Mouse (Mus musculus) hindbrain, embryonic 14.5 days (tissue): Measurements from ENCODE around the gene Adamts20. TPM values are rescaled to one million over a fixed set of nuclear protein-coding genes. Genes with fewer than 3 reads are reported as not detected.

Experiments
- ATAC-seq: fragments of 200-750 bp; cut with Nextera tagmentation; 2 replicates; pipeline ENCODE4 v1.8.0; 2017; ENCODE audit warnings: moderate number of reproducible peaks, mild to moderate bottlenecking, moderate TSS enrichment, moderate library complexity; ENCODE audit not compliant: low FRiP score
- DNase-seq: peaks from one replicate; pipeline ENCODE4 v3.0.0-alpha.2; 2015; ENCODE audit warnings: low spot score
- H3K27ac ChIP-seq: fragments of 300-500 bp; sonication (generic); 2 replicates; pipeline ENCODE4 v1.5.1; 2014; ENCODE audit warnings: mild to moderate bottlenecking, moderate library complexity
- H3K27me3 ChIP-seq: fragments of 300-500 bp; sonication (generic); 2 replicates; pipeline ENCODE4 v1.6.1; 2014; ENCODE audit warnings: mild to moderate bottlenecking, low read length, mixed read lengths; ENCODE audit not compliant: control insufficient read depth, insufficient read depth
- H3K36me3 ChIP-seq: fragments of 300-500 bp; sonication (generic); replicated peaks from 2 replicates; pipeline ENCODE4 v1.6.1; 2014; ENCODE audit not compliant: control insufficient read depth, insufficient read depth
- H3K4me1 ChIP-seq: fragments of 300-500 bp; sonication (generic); replicated peaks from 2 replicates; pipeline ENCODE4 v1.6.1; 2014; ENCODE audit warnings: antibody characterized with exemption, low read length, mixed read lengths; ENCODE audit not compliant: control insufficient read depth, insufficient read depth
- H3K4me2 ChIP-seq: fragments of 300-500 bp; sonication (generic); replicated peaks from 2 replicates; pipeline ENCODE4 v1.6.1; 2014; ENCODE audit warnings: mild to moderate bottlenecking, moderate library complexity
- H3K4me3 ChIP-seq: fragments of 300-500 bp; sonication (generic); replicated peaks from 2 replicates; pipeline ENCODE4 v1.5.1; 2014; ENCODE audit warnings: mild to moderate bottlenecking, low read length
- H3K9ac ChIP-seq: fragments of 300-500 bp; sonication (generic); 2 replicates; pipeline ENCODE4 v1.6.1; 2014
- H3K9me3 ChIP-seq: fragments of 300-500 bp; sonication (generic); 2 replicates; pipeline ENCODE4 v1.6.1; 2016; ENCODE audit warnings: low read length; ENCODE audit not compliant: control insufficient read depth
- WGBS: fragments of 180-500 bp; shearing (Covaris S2); extraction: QIAGEN DNeasy Blood & Tissue Kit; methylation state at CpG from one replicate; pipeline ENCODE4 v1.1.7; 2014; 5-methylcytosine and 5-hydroxymethylcytosine counted together
- polyA plus RNA-seq: library from polyadenylated mRNA; unstranded; fragments of >200 nt; fragmentation: Nextera tagmentation; extraction: Ambion mirVana; gene quantifications from 2 replicates; pipeline ENCODE4 v1.2.1, GENCODE M21; 2014

Adamts20 gene
- polyA plus RNA-seq, 1 experiment from 2014 or later, result 4.9 TPM

DNA sequence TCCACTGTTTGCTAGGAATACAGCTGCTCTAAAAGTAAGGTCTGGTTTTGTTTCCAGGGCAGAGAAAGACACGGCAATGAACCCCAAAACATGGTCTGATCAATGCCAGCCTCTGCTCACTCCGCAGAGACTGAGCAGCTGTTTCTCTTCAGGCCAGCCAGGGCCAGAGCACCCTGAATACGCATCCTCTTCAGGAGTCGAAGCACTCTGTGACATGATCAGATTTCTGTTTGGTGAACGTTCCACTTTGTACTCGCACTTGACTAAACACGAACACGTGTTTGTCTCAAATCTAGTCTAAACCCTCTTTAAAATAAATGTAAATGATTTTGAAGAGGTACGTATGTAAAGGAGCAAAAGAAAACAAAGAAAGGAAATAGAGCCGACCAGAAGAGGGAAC is 130.6 kb downstream of the Adamts20 start:
- no peaks in the 10 kb centered on the region; the same call in 1 of the 2 replicates for H3K36me3 ChIP-seq
- no peaks in the 10 kb centered on the region for H3K27me3 ChIP-seq
- DNase-seq (no peak), ATAC-seq (no peak)
- WGBS, result 63% methylated on average over 10 of the region's 10 CpGs
- H3K27ac ChIP-seq, result no peak overlapping the region
- H3K9me3 ChIP-seq, result no peaks in the 10 kb centered on the region
- H3K9ac ChIP-seq, result no peak overlapping the region
- no peak overlapping the region for H3K4me2 ChIP-seq
- H3K4me1 ChIP-seq, result no peaks in the 10 kb centered on the region
- H3K4me3 ChIP-seq, result no peak overlapping the region

DNA sequence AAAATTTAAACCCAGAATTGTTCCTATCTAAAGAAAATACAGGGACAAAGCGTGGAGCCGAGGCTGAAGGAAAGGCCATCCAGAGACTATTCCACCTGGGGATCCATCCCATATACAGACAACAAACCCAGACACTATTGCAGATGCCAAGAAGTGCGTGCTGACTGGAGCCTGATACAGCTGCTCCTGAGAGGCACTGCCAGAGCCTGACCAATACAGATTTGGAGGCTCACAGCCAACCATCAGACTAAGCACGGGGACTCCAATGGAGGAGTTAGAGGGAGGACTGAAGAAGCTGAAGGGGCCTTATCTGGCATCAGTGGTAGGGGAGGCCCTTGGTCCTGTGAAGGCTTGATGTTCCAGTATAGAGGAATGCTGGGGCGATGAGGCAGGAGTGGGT is 138.6 kb downstream of the Adamts20 start:
- Histone ChIP-seq H3K36me3 (no peaks in the 10 kb centered on the region; the same call in 1 of the 2 replicates), H3K9me3 (no peaks in the 10 kb centered on the region), H3K4me3 (no peak overlapping the region), H3K27ac (no peak overlapping the region), H3K27me3 (no peaks in the 10 kb centered on the region), H3K4me1 (peaks cover 6% of the 10 kb centered on the region; the same call in 1 of the 2 replicates), H3K4me2 (no peak overlapping the region), H3K9ac (no peak overlapping the region)
- 88% methylated on average over 5 of the region's 5 CpGs for WGBS
- ATAC-seq, result no peak
- DNase-seq, result no peak

DNA sequence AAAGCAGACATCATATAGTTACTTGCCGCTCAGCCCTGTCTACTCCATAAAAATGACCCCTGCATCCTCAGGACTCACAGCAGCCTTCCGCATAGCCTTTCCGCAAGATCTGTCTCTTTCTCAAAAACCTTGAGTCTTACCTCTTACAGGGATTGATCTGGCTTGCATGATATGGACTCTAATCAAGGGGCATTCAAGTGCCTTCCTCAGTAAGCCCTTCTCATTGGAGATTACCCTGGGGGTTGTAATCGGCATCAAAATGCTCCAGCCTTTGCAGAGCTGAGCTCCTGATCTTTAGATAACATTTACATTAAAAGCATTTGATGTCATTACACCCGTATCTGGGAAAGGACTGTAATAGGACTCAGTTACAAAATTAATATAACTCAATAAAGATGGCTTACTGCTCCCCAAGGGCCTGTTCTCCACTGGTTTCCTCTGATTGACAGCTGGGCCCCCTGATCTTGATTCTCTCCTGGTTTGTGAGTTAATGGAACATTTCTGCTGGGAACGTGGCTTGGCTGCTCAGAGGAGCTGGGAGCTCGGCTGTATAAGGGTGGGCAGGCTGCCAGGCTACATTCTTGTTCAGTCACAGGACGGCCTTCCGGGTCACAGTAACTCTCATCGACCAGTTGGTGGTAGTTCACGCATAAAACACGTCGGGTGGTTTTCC is 139.6 kb downstream of the Adamts20 start:
- 40% methylated on average over 13 of the region's 13 CpGs for WGBS
- Histone ChIP-seq H3K27me3 (no peaks in the 10 kb centered on the region), H3K4me3 (no peak overlapping the region), H3K9ac (no peak overlapping the region), H3K4me2 (no peak overlapping the region), H3K27ac (no peak overlapping the region), H3K4me1 (peaks cover 6% of the 10 kb centered on the region; the same call in 1 of the 2 replicates), H3K36me3 (no peaks in the 10 kb centered on the region; the same call in 1 of the 2 replicates), H3K9me3 (no peaks in the 10 kb centered on the region)
- ATAC-seq (peak; percentile 68; the same call in 1 of the 2 replicates), DNase-seq (peak; percentile 52)

DNA sequence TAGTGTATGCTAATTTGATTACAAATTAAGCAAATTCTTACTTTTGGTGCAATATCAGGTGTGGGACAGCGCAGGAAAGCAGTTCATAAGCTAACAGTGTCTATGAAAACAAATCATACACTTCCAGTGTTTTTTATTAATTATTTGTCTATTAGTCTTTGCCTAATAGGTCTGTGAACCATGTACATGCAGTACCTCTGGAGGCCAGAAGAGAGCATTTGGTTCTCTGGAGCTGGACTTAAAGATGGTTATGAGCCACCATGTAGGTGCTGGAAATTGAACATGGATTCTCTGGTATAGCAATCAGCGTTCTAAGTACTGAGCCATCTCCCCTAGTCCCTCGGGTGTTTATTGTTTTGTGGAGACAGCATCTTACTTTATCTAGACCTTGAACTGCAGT is 149.0 kb downstream of the Adamts20 start:
- ATAC-seq (no peak), DNase-seq (no peak)
- Histone ChIP-seq H3K9ac (no peak overlapping the region), H3K4me1 (no peaks in the 10 kb centered on the region), H3K27ac (no peak overlapping the region), H3K27me3 (no peaks in the 10 kb centered on the region), H3K36me3 (no peaks in the 10 kb centered on the region), H3K9me3 (no peaks in the 10 kb centered on the region), H3K4me2 (no peak overlapping the region), H3K4me3 (no peak overlapping the region)
- WGBS, result 96% methylated on average over 3 of the region's 3 CpGs

DNA sequence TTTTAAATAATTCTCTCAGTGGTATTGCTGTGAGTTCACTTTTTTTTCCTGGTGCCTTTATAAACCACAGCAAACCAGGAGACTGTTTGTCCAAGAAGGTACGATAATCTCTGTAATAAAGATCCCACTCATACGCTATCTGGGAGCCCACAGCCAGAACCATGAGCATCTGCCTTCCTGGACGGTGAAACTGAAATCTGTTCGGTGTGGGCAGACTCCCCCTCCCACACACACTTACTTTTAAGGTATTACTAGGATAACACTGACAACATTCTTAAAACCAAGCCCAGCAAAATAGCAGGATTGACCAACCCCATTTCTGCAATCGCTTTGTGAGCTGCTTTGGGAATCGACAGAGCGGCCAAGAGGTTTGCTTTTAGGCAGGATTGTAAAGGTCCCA is 155.5 kb downstream of the Adamts20 start:
- Histone ChIP-seq H3K36me3 (no peaks in the 10 kb centered on the region), H3K4me1 (no peaks in the 10 kb centered on the region), H3K4me3 (no peak overlapping the region), H3K27me3 (no peaks in the 10 kb centered on the region), H3K9ac (no peak overlapping the region), H3K9me3 (no peaks in the 10 kb centered on the region), H3K4me2 (no peak overlapping the region), H3K27ac (no peak overlapping the region)
- ATAC-seq (no peak), DNase-seq (no peak)
- 94% methylated on average over 7 of the region's 7 CpGs for WGBS

DNA sequence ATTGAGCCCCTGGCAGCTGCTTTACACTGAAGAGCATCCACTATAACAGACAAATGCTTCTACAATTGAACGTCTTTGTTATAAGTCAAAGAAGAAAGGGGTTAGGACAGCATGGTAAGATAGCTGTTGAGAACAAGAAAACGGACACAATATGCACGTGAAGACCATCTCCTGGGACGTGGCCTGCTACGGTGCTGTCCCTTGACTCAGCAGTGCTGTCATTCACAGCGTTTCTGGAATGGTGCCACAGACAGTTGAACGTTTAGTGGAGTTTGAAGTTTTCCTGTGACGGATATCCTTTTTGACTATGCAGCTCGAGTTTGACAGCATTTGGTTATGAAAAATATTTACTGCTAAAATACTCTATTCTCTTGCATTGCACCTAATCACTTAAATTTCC is 157.3 kb downstream of the Adamts20 start:
- H3K9me3 ChIP-seq, result no peaks in the 10 kb centered on the region
- no peak overlapping the region for H3K9ac ChIP-seq
- no peaks in the 10 kb centered on the region for H3K4me1 ChIP-seq
- no peak overlapping the region for H3K27ac ChIP-seq
- WGBS, result 62% methylated on average over 9 of the region's 9 CpGs
- no peak overlapping the region for H3K4me3 ChIP-seq
- H3K27me3 ChIP-seq, result no peaks in the 10 kb centered on the region
- H3K4me2 ChIP-seq, result no peak overlapping the region
- ATAC-seq (no peak), DNase-seq (no peak)
- no peaks in the 10 kb centered on the region for H3K36me3 ChIP-seq

DNA sequence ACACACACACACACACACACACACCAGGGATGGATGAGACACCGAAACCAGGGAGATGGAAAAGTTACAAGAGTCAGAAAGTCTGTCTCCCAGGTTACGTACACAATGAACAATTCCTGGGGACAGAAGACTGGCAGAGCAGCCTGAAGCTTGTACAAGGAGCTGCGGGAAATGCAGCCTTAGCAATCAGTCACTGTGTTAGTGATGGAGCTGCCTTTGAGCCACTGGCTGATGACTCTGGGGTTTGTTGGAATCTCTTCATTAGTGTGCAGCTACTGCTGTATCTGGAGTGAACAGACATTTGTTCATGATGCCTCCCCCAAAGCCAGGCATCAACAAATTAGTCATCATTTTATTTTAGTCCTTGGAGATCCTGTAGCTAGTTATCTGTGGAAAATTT is 162.1 kb downstream of the Adamts20 start:
- ATAC-seq, result peak; percentile 59; the same call in 1 of the 2 replicates
- 40% methylated on average over 3 of the region's 3 CpGs for WGBS

DNA sequence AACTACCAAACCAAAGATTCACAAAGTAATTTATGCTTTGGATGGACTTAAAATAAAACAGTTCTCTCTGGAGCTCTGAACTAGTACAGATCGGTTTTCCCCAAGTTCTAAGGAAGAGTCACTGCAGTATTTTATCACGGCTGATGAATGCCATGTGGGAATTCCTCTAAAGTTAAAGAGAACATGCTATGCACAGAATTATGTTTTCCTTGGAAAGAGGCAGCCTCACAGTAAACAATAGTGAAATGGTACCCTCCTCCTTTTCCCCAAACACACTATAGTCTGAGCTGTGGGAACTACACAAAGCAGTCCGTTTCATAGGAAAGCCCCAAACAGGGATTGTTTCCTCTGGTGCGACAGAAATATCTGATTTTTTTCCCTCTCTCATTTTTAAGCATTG is 171.1 kb downstream of the Adamts20 start:
- no peaks in the 10 kb centered on the region for H3K27me3 ChIP-seq
- H3K4me1 ChIP-seq, result no peaks in the 10 kb centered on the region
- 69% methylated on average over 4 of the region's 4 CpGs for WGBS
- DNase-seq, result no peak
- ATAC-seq, result no peak
- H3K9me3 ChIP-seq, result no peaks in the 10 kb centered on the region
- H3K36me3 ChIP-seq, result no peaks in the 10 kb centered on the region
- no peak overlapping the region for H3K9ac ChIP-seq
- H3K4me2 ChIP-seq, result no peak overlapping the region
- H3K4me3 ChIP-seq, result no peak overlapping the region
- no peak overlapping the region for H3K27ac ChIP-seq

More for the DNA sequence above, 162.1 kb downstream of the Adamts20 start:
- H3K4me2 ChIP-seq, result no peak overlapping the region
- no peaks in the 10 kb centered on the region for H3K27me3 ChIP-seq
- no peak overlapping the region for H3K27ac ChIP-seq
- DNase-seq, result no peak
- H3K36me3 ChIP-seq, result no peaks in the 10 kb centered on the region
- H3K4me1 ChIP-seq, result no peaks in the 10 kb centered on the region
- no peak overlapping the region for H3K9ac ChIP-seq
- H3K9me3 ChIP-seq, result no peaks in the 10 kb centered on the region
- no peak overlapping the region for H3K4me3 ChIP-seq

DNA sequence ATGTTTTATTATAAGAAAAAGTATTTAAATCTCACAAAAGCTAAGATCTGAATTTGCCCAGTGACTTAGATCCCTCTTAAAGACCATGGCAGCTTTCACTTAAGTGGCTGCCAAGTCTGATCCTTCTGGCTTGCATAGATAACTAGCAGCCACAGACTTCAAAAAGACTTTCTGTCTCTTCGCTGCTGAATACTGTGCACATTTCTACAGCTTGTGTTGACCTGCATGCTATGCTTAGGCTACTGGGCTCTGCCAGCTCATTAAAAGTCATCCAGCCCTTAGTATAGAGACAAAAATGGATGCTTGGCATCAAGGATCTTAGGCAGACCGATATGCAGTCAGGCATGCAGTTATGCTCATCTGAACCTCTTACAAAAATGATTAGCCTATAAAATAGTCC is 177.2 kb downstream of the Adamts20 start:
- H3K36me3 ChIP-seq, result no peaks in the 10 kb centered on the region
- no peaks in the 10 kb centered on the region for H3K9me3 ChIP-seq
- no peak overlapping the region for H3K9ac ChIP-seq
- H3K27me3 ChIP-seq, result no peaks in the 10 kb centered on the region
- H3K4me2 ChIP-seq, result no peak overlapping the region
- 86% methylated on average over 2 of the region's 2 CpGs for WGBS
- DNase-seq (no peak), ATAC-seq (no peak)
- no peaks in the 10 kb centered on the region for H3K4me1 ChIP-seq
- no peak overlapping the region for H3K27ac ChIP-seq
- no peak overlapping the region for H3K4me3 ChIP-seq

DNA sequence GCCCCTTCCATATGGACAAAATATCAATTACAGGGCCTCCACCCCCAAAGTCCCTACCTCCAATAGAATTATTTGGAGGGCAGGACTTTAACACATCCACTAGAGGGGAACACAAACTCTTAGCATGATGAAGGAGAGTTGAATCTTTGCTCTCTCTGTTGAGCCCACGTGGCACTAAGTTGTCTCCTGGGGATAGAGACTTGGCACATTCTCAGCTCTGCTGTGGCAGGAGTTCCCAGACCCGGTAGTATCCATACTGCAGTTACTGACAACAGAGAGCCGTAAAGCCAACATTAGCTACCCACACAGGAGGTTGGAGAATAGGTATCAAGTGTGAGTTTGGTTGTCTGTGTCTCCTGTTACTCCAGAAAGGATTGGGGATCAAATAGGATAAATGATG is 177.7 kb downstream of the Adamts20 start:
- DNase-seq, result no peak
- ATAC-seq, result no peak

More for the DNA sequence above, 177.7 kb downstream of the Adamts20 start:
- H3K9ac ChIP-seq, result no peak overlapping the region
- no peak overlapping the region for H3K27ac ChIP-seq
- H3K36me3 ChIP-seq, result no peaks in the 10 kb centered on the region
- H3K4me3 ChIP-seq, result no peak overlapping the region
- H3K4me1 ChIP-seq, result no peaks in the 10 kb centered on the region
- H3K27me3 ChIP-seq, result no peaks in the 10 kb centered on the region
- 56% methylated on average over 3 of the region's 3 CpGs for WGBS
- H3K4me2 ChIP-seq, result no peak overlapping the region
- H3K9me3 ChIP-seq, result no peaks in the 10 kb centered on the region
